Comparison of ENCODE assay signal across 13 mouse cellular contexts in the genomic region with DNA sequence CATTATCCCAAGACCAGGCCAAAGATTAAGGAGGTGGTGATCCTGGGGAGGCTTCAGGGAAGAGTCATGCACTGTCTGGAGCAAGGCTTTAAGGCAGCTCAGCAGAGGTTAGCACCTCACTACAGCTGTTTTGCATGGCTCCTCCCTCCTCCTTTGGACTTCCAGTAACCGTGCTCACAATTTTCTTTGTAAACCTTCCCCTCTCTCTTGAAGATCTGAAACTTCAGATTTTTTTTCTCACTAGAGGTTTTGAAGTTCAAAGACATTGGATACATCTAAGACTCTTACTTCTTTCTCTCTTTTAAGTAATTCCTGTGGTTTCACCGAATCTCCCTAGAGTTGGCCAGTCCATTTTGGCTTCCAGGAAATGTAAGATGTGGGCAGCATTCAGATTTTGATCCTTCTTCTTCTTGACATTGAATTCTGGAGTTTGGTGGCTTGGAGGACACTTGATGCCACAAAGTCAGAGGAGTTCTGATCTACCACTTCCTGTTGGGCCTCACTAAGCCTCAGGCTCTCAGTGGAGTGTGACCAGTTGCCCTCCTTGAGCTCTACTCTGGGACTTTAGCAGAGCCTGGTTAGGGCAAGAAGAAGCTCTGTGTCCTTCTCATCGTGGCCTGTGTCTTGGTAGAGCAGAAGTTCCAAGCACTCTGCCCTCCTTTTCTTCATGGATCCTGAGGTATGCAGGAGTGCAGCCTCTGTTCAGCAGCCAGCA.
"Had no signal": no experiment of that assay in that cellular context is flagged by ENCODE, and none has a peak within 500 bp of the region (broad histone marks: within the 10 kb centered on the region; RNA-seq: fewer than 3 reads in every experiment).

No protein-coding gene starts in this region.

- H3K4me1 ChIP-seq: kidney, embryonic 15.5 days; midbrain, embryonic 12.5 days had no signal

- H3K9ac ChIP-seq: kidney, embryonic 15.5 days; limb, embryonic 13.5 days; liver, embryonic 14.5 days; midbrain, embryonic 12.5 days; neural tube, embryonic 15.5 days had no signal

- H3K9me3 ChIP-seq: kidney, embryonic 15.5 days; limb, embryonic 13.5 days; midbrain, embryonic 12.5 days; neural tube, embryonic 15.5 days had no signal

- ATAC-seq: midbrain, embryonic 16.5 days had no signal

- H3K27me3 ChIP-seq: kidney, embryonic 15.5 days; limb, embryonic 13.5 days; midbrain, embryonic 12.5 days; neural tube, embryonic 15.5 days had no signal

- DNase-seq: kidney, adult 2 months; kidney, postnatal 14 days; left cerebral cortex, postnatal 4 days; lung, adult 18-20 months; retina, postnatal 1 day; right cerebral cortex, postnatal 14 days; thymus, postnatal 14 days had no signal

- H3K4me2 ChIP-seq: kidney, embryonic 15.5 days; limb, embryonic 13.5 days; midbrain, embryonic 12.5 days; neural tube, embryonic 15.5 days had no signal

- H3K4me3 ChIP-seq: kidney, embryonic 15.5 days; limb, embryonic 13.5 days; midbrain, embryonic 12.5 days; neural tube, embryonic 15.5 days had no signal

- H3K27ac ChIP-seq: kidney, embryonic 15.5 days; limb, embryonic 13.5 days; liver, embryonic 14.5 days; midbrain, embryonic 12.5 days; neural tube, embryonic 15.5 days had no signal

- H3K36me3 ChIP-seq: kidney, embryonic 15.5 days; limb, embryonic 13.5 days; midbrain, embryonic 12.5 days; neural tube, embryonic 15.5 days had no signal
